Mouse (Mus musculus) gastrocnemius, postnatal 4 days (tissue): Measurements from ENCODE around the gene Arpin. TPM values are rescaled to one million over a fixed set of nuclear protein-coding genes. Genes with fewer than 3 reads are reported as not detected.
A peak's percentile ranks its signal among the peaks of the same experiment; 100 is the strongest.

Experiments
- DNase-seq, 2 experiments: peaks; one replicate each; pipeline ENCODE4 v3.0.0; 2021 to 2022; ENCODE audit warnings: low spot score in 2 of 2, mixed read lengths in 2 of 2
- long read RNA-seq, 2 experiments: library from polyadenylated mRNA; stranded (forward); transcript quantifications; one replicate each; pipeline ENCODE4 v2.0.0; 2021
- total RNA-seq, 2 experiments: library from RNA; stranded (reverse); gene quantifications; 2 replicates each; pipeline ENCODE4 v1.2.3; 2021

Gene Arpin
- total RNA-seq: 10 to 100 TPM; 13.1 to 13.7 TPM
- long read RNA-seq, experiment 1, transcript Arpin-201 (6 exons, 2,277 nt): major isoform, 18 of 21 reads
- long read RNA-seq, experiment 1, partial matches to known transcripts: 2 of 21 reads
- long read RNA-seq, experiment 1, other reads (novel, unspliced or antisense): 1 of 21 reads
- long read RNA-seq, experiment 2, transcript Arpin-201 (6 exons, 2,277 nt): major isoform, 11 of 11 reads
- long read RNA-seq, experiment 2, partial matches to known transcripts: 0 of 11 reads
- long read RNA-seq, experiment 2, other reads (novel, unspliced or antisense): 0 of 11 reads

DNA sequence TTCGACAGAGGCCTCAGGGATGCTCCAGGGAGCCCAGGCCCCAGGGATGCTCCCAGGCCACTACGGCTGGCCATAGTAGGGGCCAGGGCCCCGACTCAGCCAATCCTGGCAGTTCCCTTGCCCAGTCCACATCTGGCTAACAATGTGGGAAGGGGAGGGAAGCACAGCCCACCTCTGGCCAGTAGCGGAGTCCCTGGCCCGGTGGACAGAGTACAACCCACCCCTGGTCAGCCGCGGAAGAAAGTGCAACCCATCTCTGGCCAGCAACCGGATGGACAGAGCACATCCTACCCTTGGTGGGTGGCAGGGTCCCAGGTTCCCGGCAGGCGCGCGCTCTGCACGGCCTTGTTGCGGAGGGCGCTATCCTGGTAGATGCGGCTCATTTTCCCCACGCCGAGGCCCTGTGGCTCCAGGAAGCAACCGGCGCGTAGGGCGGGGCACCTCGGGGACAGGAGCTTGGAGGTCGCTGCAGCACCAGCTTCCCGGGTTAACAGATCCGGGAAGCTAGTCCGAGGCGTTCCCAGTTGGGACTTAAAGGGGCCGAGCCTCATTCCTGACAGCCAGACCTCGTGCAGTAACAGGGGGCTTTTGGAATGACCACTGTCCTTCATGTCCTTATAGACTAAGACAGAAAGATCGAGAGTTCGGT is at the start of gene Arpin:
TSS of gene Arpin (minus strand) at position 498 of the 649 bp plus-strand sequence.
- DNase-seq: peak; percentile 56 to 74

DNA sequence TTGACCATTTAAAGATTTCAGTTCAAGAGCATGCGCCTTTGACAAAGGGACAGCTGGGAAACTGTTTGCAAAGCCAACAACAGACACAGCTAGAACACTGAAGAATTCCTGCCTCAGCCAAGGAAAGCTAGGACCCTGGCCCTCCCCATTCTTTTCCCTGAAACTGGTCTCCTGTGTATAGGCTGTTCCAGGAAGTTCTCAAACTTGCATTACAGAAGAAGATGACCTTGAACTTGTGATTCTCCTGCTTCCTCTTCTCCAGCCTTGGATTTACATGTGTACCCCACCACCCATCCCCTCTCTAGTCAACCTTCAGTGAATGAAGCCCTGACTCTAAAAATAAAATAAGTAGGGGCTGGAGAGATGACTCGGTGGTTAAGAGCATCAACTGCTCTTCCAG is 40.2 kb upstream of the Arpin start:
- no peak for DNase-seq

DNA sequence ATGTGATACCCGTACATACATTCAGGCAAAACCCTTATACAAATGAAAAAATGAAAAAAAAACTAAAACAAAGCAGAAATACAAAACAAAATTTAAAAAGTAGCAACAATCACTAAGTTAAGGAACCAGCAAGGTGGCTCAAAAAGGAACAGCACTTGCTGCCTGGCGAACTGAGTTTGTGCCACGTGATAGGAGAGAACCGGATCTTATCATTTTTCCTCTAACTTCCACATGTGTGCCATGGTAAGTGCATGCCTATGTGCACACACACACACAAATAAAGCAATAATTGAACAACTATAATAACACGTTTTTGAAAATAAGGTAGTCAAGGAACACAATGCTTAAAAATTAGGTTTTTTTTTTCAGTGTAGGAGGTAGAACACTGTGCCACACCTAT is 37.0 kb upstream of the Arpin start:
- DNase-seq: no peak

DNA sequence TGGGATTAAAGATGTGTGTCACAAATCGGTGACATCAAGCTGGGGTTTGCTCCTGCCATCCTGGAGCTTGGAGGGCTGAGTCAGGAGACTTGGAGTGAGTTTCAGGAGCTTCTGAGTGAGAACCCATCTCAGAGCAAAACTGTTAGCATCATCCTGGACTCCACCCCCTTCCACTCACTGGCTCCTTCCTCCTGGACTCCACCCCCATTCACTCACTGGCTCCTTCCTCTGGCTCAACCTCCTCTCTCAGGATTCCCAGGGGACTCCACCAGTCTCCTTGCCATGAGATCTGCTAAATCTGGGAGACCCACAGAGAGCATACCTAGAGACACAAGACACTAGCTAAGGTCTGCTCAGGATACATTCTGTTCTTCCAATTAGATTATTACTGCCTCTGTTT is 35.2 kb upstream of the Arpin start:
- no peak for DNase-seq

DNA sequence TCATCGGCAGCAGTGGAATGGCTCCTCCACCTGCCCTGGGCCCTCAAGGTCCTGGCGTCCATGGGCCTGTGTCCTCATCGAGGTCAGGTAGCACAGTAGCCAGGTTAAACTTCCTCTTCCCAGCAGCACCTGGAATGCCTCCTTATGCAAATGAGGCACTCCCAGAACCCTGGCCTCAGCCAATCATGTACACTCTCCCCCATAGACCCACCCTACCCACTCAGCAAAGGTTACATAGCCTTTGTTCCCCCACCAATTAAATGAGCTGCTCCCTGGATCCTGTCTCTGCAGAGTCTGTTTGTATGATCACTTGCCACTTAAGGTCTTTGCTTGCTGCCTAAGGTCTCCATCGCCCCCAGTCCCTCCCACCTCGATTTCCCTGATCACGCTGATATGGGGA is 33.2 kb upstream of the Arpin start:
- no peak for DNase-seq

DNA sequence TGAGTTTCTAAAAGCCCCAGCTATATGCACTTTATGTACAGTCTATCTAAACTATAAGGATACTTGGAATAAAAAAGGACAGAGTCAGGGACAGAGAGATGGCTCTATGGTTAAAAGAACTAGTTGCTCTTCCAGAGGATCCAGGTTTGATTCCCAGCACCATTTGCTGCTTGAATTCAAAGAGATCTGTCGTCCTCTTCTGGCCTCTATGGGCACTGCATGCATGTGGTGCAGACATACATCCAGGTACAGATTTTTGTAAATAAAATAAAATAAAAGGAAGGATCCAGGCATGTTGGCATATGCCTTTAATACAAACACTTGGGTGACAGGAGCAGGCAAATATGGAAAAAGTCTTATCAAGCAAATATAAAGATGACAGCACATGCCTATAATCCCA is 26.4 kb upstream of the Arpin start:
- DNase-seq: no peak

DNA sequence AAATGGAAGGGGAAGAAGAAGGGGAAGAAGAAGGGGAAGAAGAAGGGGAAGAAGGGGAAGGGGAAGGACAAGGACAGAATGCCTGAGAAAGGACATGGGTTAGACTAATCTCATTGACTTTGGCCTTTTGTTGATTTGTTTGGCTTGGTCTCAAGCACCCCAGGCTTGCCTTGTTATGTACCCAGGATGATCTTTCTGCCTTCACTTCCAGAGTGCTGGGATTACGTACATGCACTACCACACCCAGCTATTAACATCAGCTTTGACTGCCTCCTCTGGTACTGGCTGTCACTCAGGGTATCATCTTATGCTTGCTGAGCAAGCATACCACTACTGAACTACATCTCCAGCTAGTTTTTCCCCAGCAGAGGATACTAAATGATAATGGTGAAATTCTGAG is 21.0 kb upstream of the Arpin start:
- no peak for DNase-seq

DNA sequence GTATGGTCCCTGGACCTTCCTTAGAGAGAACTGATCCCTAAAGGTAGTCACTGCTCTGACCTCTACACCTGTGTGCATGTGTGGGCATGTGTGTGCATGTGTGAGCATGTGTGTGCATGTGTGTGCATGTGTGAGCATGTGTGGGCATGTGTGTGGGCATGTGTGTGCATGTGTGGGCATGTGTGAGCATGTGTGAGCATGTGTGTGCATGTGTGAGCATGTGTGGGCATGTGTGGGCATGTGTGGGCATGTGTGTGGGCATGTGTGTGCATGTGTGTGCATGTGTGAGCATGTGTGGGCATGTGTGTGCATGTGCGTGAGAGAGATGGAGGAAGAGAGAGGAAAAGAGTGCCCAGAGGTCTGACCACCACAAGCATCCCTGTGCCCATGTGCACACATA is 19.7 kb upstream of the Arpin start:
- no peak for DNase-seq

DNA sequence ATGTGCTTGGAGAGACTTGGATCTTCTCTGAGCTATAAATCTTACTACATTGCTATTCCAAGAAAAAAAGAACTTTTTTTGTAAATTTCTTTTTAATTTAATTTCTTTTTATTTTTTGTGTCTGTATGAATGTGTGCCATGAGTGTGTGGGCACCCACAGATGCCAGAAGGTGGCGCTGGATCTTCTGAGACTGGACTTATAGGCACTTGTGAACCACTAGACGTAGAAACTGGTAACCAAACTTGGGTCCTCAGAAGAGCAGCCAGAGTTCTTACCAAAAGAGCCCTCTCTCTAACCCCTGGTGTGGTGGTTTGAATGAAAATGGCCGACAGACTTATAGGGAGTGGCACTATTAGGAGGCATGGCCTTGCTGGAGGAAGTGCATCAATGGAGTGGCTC is 15.9 kb upstream of the Arpin start:
- no peak for DNase-seq

DNA sequence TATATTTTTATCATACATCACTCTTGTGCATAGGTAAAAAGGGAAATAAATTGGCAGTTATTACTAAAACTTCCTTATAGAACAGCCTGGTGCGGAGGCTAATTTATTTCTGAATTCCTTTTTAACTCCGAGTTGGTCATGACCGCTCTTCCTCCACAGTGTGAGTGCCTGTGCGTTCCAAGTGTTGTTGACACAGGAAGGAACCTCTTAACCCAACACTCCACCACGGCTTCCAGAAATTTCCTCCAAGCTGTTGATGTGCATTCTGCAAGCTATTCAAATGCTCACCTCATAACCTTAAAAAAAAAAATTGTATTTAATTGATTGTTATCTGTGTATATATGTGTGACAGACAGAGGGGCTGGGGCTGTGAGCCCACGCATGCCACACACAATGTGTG is 15.1 kb upstream of the Arpin start:
- DNase-seq: no peak

DNA sequence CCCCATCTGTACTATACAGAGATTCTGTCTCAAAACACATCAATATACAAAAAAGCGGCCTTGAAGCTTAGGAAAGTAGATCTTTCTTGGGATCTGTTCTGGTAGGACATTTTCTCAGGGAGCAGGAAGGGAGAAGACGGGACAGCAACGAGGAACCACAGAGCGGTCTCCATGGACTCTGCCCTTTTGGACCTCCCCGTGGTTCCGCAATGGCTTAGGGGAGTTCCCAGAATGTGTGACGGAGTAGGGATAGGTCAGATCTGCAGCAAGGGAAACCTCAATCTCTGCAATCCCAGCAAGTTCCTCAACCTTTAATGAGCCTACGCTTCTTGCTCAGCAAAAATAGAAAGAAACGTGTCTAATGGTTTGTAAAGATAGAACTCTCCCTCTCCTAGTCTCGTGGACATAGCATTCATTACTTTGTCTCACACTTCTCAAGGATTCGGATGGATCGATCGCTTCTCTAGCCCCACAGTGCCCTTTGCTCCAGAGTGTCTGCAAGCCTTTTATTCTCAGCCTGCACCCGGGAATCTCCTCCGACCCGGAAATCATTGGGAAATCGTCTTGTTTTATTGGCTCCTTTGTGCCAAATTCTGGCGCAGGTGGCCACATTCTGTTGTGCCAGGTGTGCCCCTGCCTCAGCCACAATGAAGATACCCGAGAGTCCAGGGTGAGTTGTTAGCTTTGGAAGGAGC is 499 bp upstream of the Arpin start:
- peak in 1 of 2 experiments; percentile 18 for DNase-seq

DNA sequence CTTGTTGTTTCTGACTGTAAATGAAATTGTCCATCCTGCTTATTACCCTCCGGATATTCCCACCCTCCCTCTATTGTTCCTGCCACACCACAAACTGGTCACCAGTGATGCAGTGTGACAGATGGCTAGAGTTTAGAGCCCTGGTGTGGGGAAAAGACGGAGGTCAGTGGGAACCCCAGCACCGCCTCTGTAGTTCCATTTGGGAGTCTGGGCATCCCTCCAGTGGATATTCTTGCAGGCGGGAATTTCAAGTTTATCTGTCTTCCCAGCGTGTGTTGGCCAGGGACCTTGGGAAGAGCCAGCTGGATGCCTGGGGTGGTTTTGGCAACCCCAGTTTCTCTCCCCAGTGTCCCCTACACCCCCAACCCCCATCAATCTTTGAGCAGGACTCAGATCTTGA is 698 bp downstream of the Arpin start:
- DNase-seq: peak in 1 of 2 experiments; percentile 47

DNA sequence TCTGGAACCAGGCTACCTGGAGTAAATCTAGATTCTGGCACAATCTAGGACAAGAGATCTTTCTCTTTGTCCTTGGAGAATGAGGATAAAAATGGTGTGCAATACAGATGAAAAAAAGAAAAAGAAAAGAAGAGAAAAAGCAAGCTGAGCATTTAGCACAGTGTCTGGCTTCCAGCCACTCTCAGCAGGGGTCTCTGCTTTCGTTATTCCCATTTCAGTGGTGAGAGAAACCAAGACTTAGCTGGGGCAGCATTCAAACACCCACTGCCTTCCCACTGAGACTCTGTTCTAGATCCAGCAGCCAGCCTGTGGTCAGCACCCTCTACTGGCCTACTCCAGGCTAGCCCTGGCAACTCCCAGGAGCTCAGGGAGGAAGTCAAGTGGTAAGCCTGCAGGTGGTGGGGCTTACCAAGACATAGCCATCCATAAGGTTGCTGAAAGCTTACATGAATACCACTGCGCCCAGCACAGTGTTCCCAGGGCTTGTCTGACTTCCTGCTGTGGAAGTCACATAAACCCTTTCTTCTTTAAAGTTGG is 6.6 kb downstream of the Arpin start:
- DNase-seq: no peak

DNA sequence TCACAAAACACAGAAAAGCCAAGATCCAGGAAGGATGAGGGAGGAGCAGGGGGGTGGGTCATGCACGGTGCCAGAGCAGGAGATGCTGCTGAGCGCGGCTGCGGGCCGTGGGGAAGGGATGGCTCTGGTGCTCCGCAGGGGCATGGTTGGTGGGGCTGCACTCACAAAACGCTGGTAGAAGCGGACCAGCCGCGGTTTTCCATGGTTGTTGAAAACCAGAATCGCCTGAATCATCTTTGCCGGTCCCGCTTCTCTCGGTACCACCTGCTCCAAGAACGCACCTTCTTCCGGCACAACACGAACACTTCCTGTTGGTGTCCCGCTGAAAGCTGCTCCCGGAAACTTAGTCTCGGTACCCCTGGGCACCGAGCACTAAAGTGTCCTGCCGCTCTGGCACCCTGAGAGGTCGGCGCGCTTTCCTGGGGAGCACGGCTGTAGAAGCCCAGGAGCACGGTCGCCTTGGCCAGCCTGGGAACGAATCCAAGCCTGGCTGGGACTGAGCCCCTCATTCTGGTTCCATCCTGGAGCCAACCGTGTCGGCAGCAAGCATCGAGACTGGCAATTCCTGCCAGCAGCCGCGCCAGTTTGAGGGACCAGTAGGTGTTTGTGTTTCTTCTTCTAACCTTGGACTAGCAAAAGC is 14.7 kb downstream of the Arpin start, which contains the start of gene Ap3s2:
TSS of gene Ap3s2 (minus strand) at position 306 of the 640 bp plus-strand sequence.
- peak; percentile 72 to 85 for DNase-seq

DNA sequence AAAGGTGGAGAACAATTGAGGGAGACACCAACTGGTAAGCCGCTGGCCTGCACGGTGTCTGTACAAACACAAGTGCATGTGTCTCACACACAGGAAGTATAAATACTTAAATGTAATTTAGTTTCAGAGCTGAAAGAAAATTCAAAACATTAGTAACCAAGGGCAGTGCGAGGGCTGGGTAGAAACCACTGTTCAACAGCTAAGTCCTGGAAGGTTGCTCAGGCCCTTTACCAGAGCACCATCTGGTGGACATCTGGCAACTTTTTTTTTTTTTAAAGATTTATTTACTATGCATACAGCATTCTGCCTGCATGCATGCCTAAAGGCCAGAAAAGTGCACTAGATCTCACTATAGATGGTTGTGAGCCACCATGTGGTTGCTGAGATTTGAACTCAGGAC is 20.6 kb downstream of the Arpin start:
- peak in 1 of 2 experiments; percentile 21 for DNase-seq

DNA sequence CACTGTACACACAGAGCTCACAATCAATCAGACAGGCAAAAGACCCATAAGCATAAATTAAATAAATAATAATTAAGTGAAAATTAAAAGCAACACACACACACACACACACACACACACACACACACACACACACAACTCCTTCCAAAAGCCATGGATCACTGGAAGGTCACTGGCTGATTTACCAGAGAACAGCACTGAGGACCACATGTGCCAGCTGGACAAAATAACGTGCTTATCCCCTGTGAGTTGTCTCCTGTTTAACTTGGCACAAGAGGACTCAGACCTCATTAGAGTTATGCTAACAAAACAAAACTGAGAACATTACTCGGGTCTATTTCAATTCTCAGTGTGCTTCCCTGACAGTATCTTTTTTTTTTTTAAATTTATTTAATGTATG is 27.8 kb downstream of the Arpin start:
- DNase-seq: no peak

DNA sequence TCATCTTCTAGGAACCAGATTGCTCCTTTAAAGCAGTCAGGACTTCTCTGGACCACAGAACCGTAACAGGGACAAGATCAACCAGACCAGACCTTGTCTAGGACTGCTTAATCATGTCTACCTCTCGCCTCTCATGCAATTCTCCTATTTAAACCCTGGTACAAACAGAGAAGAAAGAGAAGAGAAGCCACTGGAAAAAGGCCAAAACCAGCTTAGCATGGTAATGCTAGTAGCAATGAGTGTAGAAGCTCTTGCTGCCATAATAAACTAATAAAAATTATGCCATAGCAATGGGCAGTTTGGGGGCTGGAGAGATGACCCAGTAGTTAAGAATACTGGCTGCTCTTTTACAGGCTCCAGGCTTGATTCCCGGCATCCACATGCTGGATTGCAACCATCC is 28.2 kb downstream of the Arpin start:
- no peak for DNase-seq

DNA sequence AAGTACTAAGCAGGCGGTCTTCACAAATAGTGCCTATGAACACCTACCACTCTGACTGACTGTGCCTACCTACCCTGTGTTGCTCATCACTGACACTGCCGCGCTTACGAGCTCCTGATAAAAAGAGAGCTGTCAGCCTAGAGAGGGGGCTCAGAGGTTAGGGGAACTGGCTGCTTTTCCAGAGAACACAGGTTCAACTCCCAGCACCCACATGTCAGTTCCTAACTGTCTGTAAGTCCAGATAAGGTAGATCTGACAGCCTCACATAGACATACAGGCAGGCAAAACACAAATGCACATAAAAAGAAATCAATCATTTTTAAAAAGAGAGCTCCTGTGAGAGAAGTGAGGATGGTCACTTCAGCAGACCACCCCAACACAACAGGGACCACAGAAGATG is 30.0 kb downstream of the Arpin start:
- DNase-seq: no peak

DNA sequence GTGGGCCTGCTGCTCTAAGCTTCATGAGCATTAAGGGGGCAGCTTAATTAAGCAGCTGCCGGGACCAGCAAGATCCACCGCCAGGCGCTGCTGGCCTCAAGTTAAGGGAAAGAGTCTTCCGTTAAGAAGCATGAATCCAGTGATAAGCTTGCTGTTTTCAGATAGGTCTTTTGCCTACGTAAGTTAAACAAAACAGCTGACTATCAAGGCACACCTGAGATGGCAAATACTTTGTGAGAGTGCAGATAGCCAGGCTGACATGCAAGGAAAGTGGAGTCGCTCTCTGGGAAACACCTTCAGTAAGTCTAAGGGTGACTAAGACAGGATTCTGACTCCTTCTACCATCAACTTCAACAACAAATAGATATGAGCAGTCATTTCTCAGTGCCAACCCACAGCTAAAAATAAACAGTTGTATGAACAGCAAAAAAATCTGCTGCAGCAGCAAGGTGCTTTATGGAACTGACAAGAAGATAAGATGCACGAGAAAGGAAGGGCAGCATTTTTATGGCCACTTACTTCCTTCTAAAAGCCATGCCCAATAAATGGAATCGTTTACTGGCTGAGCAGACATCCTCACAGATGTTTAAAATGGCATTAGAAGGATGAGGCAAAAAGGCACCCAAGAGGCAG is 31.9 kb downstream of the Arpin start:
- DNase-seq: no peak

DNA sequence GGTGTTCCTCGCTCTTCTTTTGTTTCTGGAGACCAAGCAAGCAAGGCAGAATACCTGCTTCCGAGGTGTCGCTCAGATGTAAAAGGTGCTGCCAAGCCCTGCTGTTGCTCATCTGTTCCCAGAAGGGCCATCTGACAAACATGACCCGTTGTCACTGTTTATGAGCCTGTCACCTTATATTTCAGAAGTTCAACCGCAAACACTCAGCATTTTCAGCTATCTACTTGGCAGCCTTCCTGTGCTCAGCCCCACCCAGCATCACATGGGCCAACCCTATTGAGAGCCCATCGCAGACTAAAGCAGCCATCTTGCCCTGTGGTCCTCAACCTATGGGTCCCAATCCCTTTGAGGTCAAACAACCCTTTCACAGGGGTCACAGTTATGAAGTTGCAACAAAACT is 34.4 kb downstream of the Arpin start:
- DNase-seq: no peak

DNA sequence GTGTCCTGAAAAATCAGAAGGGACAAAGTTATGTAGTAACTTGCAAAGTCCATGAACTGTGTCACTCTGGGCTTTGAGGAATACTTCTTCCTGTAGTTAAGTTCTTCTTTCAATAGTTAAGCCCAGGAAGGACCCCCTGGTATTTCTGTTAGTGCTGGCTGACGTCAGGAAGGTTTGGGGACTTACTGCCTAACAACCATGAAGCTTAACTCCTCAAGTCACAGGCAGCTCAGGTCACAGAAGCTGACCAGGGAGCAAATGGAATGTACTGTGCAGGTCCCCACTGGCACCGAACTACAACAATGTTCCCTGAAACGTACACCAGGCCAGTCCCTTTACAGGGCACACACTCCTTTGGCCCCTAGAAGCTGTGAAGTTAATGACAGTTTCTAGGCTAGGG is 39.9 kb downstream of the Arpin start:
- DNase-seq: no peak
